Mouse (Mus musculus) intestine, embryonic 14.5 days (tissue): ENCODE data around the gene Hoxd12. TPM values are rescaled to one million over a fixed set of nuclear protein-coding genes. Genes with fewer than 3 reads are reported as not detected.

ENCODE experiments used
- ATAC-seq: fragments of 200-750 bp; cut with Nextera tagmentation; replicated peaks from 2 replicates; pipeline ENCODE4 v1.8.0; 2017; ENCODE audit warnings: low read depth, moderate number of reproducible peaks, moderate TSS enrichment, moderate library complexity; ENCODE audit not compliant: low FRiP score, low TSS enrichment
- DNase-seq: peaks from one replicate; pipeline ENCODE4 v3.0.0-alpha.2; 2018; ENCODE audit warnings: low spot score
- H3K27ac ChIP-seq: fragments of 300-500 bp; sonication (generic); 2 replicates; pipeline ENCODE4 v1.5.1; 2014; ENCODE audit warnings: low read depth, mild to moderate bottlenecking, control low read depth
- H3K27me3 ChIP-seq: fragments of 300-500 bp; sonication (generic); replicated peaks from 2 replicates; pipeline ENCODE4 v1.6.1; 2014; ENCODE audit warnings: low read length, control low read depth; ENCODE audit not compliant: control insufficient read depth, insufficient read depth
- H3K36me3 ChIP-seq: fragments of 300-500 bp; sonication (generic); 2 replicates; pipeline ENCODE4 v1.6.1; 2014; ENCODE audit warnings: low read length, control low read depth; ENCODE audit not compliant: control insufficient read depth, insufficient read depth
- H3K4me1 ChIP-seq: fragments of 300-500 bp; sonication (generic); replicated peaks from 2 replicates; pipeline ENCODE4 v1.6.1; 2014; ENCODE audit warnings: low read length, control low read depth, mixed read lengths; ENCODE audit not compliant: control insufficient read depth, insufficient read depth
- H3K4me2 ChIP-seq: fragments of 300-500 bp; sonication (generic); 2 replicates; pipeline ENCODE4 v1.6.1; 2014; ENCODE audit warnings: low read length
- H3K4me3 ChIP-seq: fragments of 300-500 bp; sonication (generic); 2 replicates; pipeline ENCODE4 v1.5.1; 2014; ENCODE audit warnings: low read depth, low read length, control low read depth, mixed read lengths
- H3K9ac ChIP-seq: fragments of 300-500 bp; sonication (generic); 2 replicates; pipeline ENCODE4 v1.6.1; 2014; ENCODE audit warnings: mild to moderate bottlenecking, low read length
- H3K9me3 ChIP-seq: fragments of 300-500 bp; sonication (generic); 2 replicates; pipeline ENCODE4 v1.6.1; 2016; ENCODE audit warnings: low read length, control low read depth; ENCODE audit not compliant: control insufficient read depth
- WGBS: fragments of 180-500 bp; shearing (Covaris S2); extraction: QIAGEN DNeasy Blood & Tissue Kit; methylation state at CpG from one replicate; pipeline ENCODE4 v1.1.7; 2014; 5-methylcytosine and 5-hydroxymethylcytosine counted together
- polyA plus RNA-seq: library from polyadenylated mRNA; unstranded; fragments of >200 nt; fragmentation: Nextera tagmentation; extraction: Ambion mirVana; gene quantifications from 2 replicates; pipeline ENCODE4 v1.2.1, GENCODE M21; 2014

Gene Hoxd12
- polyA plus RNA-seq, 1 experiment from 2014 or later: 0.34 TPM

GRCm38 (mm10) chr2:74688795-74689573 lies 14.2 kb downstream of the Hoxd12 start:
- Histone ChIP-seq H3K4me3 (no peak overlapping the region), H3K27ac (peak overlapping the region; percentile 4; the same call in 1 of the 2 replicates), H3K9me3 (no peaks in the 10 kb centered on the region), H3K4me1 (no peaks in the 10 kb centered on the region), H3K27me3 (peaks cover 100% of the 10 kb centered on the region), H3K36me3 (no peaks in the 10 kb centered on the region), H3K9ac (peak overlapping the region; percentile 42; the same call in 1 of the 2 replicates), H3K4me2 (peak overlapping the region; percentile 29)
- ATAC-seq: no peak
- peak; percentile 71 for DNase-seq
- 8% methylated on average over 12 of the region's 12 CpGs for WGBS

GRCm38 (mm10) chr2:74689574-74690337 lies 14.9 kb downstream of the Hoxd12 start:
- Histone ChIP-seq H3K27me3 (peaks cover 100% of the 10 kb centered on the region), H3K36me3 (no peaks in the 10 kb centered on the region), H3K4me1 (no peaks in the 10 kb centered on the region), H3K4me2 (peak overlapping the region; percentile 29), H3K4me3 (peak overlapping the region; percentile 13), H3K9ac (peak overlapping the region; percentile 42), H3K27ac (peak overlapping the region; percentile 59), H3K9me3 (no peaks in the 10 kb centered on the region)
- ATAC-seq (no peak), DNase-seq (peak; percentile 80)
- 3% methylated on average over 24 of the region's 24 CpGs for WGBS

GRCm38 (mm10) chr2:74690338-74690716 lies 15.5 kb downstream of the Hoxd12 start:
- H3K9me3 ChIP-seq: no peaks in the 10 kb centered on the region
- H3K4me1 ChIP-seq: no peaks in the 10 kb centered on the region
- H3K4me2 ChIP-seq: peak overlapping the region; percentile 29
- H3K36me3 ChIP-seq: no peaks in the 10 kb centered on the region
- DNase-seq (no peak), ATAC-seq (no peak)
- 12% methylated on average over 8 of the region's 8 CpGs for WGBS
- H3K9ac ChIP-seq: peak overlapping the region; percentile 42
- H3K27ac ChIP-seq: peak overlapping the region; percentile 59
- peak overlapping the region; percentile 30 for H3K4me3 ChIP-seq
- H3K27me3 ChIP-seq: peaks cover 100% of the 10 kb centered on the region

GRCm38 (mm10) chr2:74691022-74691951 lies 16.5 kb downstream of the Hoxd12 start, which contains the start of gene Hoxd10:
Hoxd10 (plus strand) TSS chr2:74691924.
- H3K4me3 ChIP-seq: peak within 1 kb of the TSS; percentile 30
- peak; percentile 75 for ATAC-seq
- peak within 1 kb of the TSS; percentile 53 for H3K9ac ChIP-seq
- H3K9me3 ChIP-seq: no peaks in the 10 kb centered on the region
- peak within 1 kb of the TSS; percentile 57 for H3K27ac ChIP-seq
- no peaks in the 10 kb centered on the region for H3K36me3 ChIP-seq
- 2% methylated on average over 56 of the region's 56 CpGs for WGBS
- H3K4me2 ChIP-seq: peak within 1 kb of the TSS; percentile 41
- peaks cover 100% of the 10 kb centered on the region for H3K27me3 ChIP-seq
- no peak for DNase-seq
- H3K4me1 ChIP-seq: no peaks in the 10 kb centered on the region

- Histone ChIP-seq H3K9ac (peak overlapping the region; percentile 53), H3K9me3 (no peaks in the 10 kb centered on the region), H3K4me3 (peak overlapping the region; percentile 30), H3K36me3 (no peaks in the 10 kb centered on the region), H3K27ac (peak overlapping the region; percentile 57), H3K4me2 (peak overlapping the region; percentile 41), H3K4me1 (no peaks in the 10 kb centered on the region), H3K27me3 (peaks cover 100% of the 10 kb centered on the region)
- DNase-seq (no peak), ATAC-seq (no peak)
- WGBS: 6% methylated on average over 35 of the region's 35 CpGs
Measured at GRCm38 (mm10) chr2:74691995-74692807, 17.4 kb downstream of the Hoxd12 start.

- H3K4me2 ChIP-seq: peak overlapping the region; percentile 41
- H3K27me3 ChIP-seq: peaks cover 100% of the 10 kb centered on the region
- H3K9me3 ChIP-seq: no peaks in the 10 kb centered on the region
- H3K9ac ChIP-seq: peak overlapping the region; percentile 53
- ATAC-seq (no peak), DNase-seq (no peak)
- H3K27ac ChIP-seq: peak overlapping the region; percentile 57
- WGBS: 6% methylated on average over 20 of the region's 20 CpGs
- peak overlapping the region; percentile 30 for H3K4me3 ChIP-seq
- H3K4me1 ChIP-seq: no peaks in the 10 kb centered on the region
- no peaks in the 10 kb centered on the region for H3K36me3 ChIP-seq
Measured at GRCm38 (mm10) chr2:74692808-74693431, 18.1 kb downstream of the Hoxd12 start.

GRCm38 (mm10) chr2:74693432-74693827 lies 18.6 kb downstream of the Hoxd12 start:
- Histone ChIP-seq H3K4me1 (no peaks in the 10 kb centered on the region), H3K4me2 (peak overlapping the region; percentile 41; the same call in 1 of the 2 replicates), H3K27me3 (peaks cover 100% of the 10 kb centered on the region), H3K9ac (peak overlapping the region; percentile 53), H3K4me3 (peak overlapping the region; percentile 30), H3K27ac (peak overlapping the region; percentile 57; the same call in 1 of the 2 replicates), H3K9me3 (no peaks in the 10 kb centered on the region), H3K36me3 (no peaks in the 10 kb centered on the region)
- ATAC-seq: no peak
- WGBS: 12% methylated on average over 4 of the region's 4 CpGs
- DNase-seq: no peak
